Mouse (Mus musculus) gastrocnemius, adult 8-10 months (tissue): ENCODE measurements around the gene Kif3a. TPM values are rescaled to one million over a fixed set of nuclear protein-coding genes. Genes with fewer than 3 reads are reported as not detected.

ENCODE experiments used
- DNase-seq, 2 experiments: peaks; one replicate each; pipeline ENCODE4 v3.0.0; 2022; ENCODE audit warnings: low spot score in 2 of 2
- total RNA-seq, 4 experiments: library from RNA; stranded (reverse); gene quantifications; 2 replicates each; pipeline ENCODE4 v1.2.4; 2022

The Kif3a gene
- total RNA-seq, 4 experiments from 2014 or later = 3.0 to 6.8 (median 4.0) TPM

- no peak for DNase-seq
Measured at GRCm38 (mm10) chr11:53615575-53615974, 48.4 kb downstream of the Kif3a start.

GRCm38 (mm10) chr11:53616748-53617558 is 49.8 kb downstream of the Kif3a start:
- DNase-seq = no peak

- no peak for DNase-seq
Measured at GRCm38 (mm10) chr11:53617562-53618109, 50.5 kb downstream of the Kif3a start.

- no peak for DNase-seq
Measured at GRCm38 (mm10) chr11:53618619-53619198, 51.5 kb downstream of the Kif3a start, which contains the start of gene Il4. Gene Il4 (minus strand): TSS chr11:53618669.

GRCm38 (mm10) chr11:53619428-53619827 is 52.2 kb downstream of the Kif3a start:
- DNase-seq = no peak

GRCm38 (mm10) chr11:53620094-53620493 is 52.9 kb downstream of the Kif3a start:
- no peak for DNase-seq

- no peak for DNase-seq
Measured at GRCm38 (mm10) chr11:53621582-53622439, 54.6 kb downstream of the Kif3a start.

GRCm38 (mm10) chr11:53622440-53622806 is 55.2 kb downstream of the Kif3a start:
- DNase-seq = no peak

- no peak for DNase-seq
Measured at GRCm38 (mm10) chr11:53623573-53623972, 56.4 kb downstream of the Kif3a start.

GRCm38 (mm10) chr11:53624124-53624523 is 56.9 kb downstream of the Kif3a start:
- DNase-seq = no peak

- DNase-seq = no peak
Measured at GRCm38 (mm10) chr11:53626802-53627373, 59.7 kb downstream of the Kif3a start.

GRCm38 (mm10) chr11:53627859-53628258 is 60.7 kb downstream of the Kif3a start:
- peak; percentile 30 to 38 for DNase-seq

GRCm38 (mm10) chr11:53632122-53632733 is 65.0 kb downstream of the Kif3a start:
- no peak for DNase-seq

- no peak for DNase-seq
Measured at GRCm38 (mm10) chr11:53633644-53634043, 66.5 kb downstream of the Kif3a start.

- no peak for DNase-seq
Measured at GRCm38 (mm10) chr11:53634556-53634955, 67.4 kb downstream of the Kif3a start, which contains the start of gene Il13. Gene Il13 (minus strand): TSS chr11:53634702.

GRCm38 (mm10) chr11:53635590-53636182 is 68.5 kb downstream of the Kif3a start:
- no peak for DNase-seq

GRCm38 (mm10) chr11:53636183-53636646 is 69.0 kb downstream of the Kif3a start:
- DNase-seq = no peak

GRCm38 (mm10) chr11:53637046-53637802 is 70.0 kb downstream of the Kif3a start:
- DNase-seq = no peak

- no peak for DNase-seq
Measured at GRCm38 (mm10) chr11:53637803-53638260, 70.7 kb downstream of the Kif3a start.
